Mouse (Mus musculus) G1E (cell line): ENCODE data around the gene Med19.

Experiments
- CTCF ChIP-seq: IDR thresholded peaks from 2 replicates; pipeline ENCODE4 v1.5.1; 2012; ENCODE audit warnings: low read depth, low read length, inconsistent platforms, mixed read lengths
- GATA1 ChIP-seq: IDR thresholded peaks from 2 replicates; pipeline ENCODE4 v1.6.1; 2012; ENCODE audit warnings: borderline replicate concordance, low read length, inconsistent platforms, mixed read lengths
- POLR2AphosphoS5 ChIP-seq: IDR thresholded peaks from 2 replicates; pipeline ENCODE4 v1.6.1; 2012; ENCODE audit warnings: low read depth, low read length, inconsistent platforms; ENCODE audit not compliant: insufficient replicate concordance
- TAL1 ChIP-seq: conservative IDR thresholded peaks from 2 replicates; pipeline ENCODE4 v1.6.1; 2012; ENCODE audit warnings: low read depth, low read length, inconsistent platforms, mixed read lengths

GRCm38 (mm10) chr2:84655864-84656263, 22.3 kb upstream of the Med19 start:
- no peak for TF ChIP-seq CTCF
- TF ChIP-seq TAL1: no peak
- TF ChIP-seq GATA1: no peak
- no peak for TF ChIP-seq POLR2AphosphoS5
